Mouse (Mus musculus): ENCODE measurements at regions not wholly inside any gene's neighbourhood (a gene's known extent, or its start where the extent isn't known, plus 50 kb on each side); places are given as distances from the start of the nearest gene placed in this dataset.

GRCm38 (mm10) chr9:120777016-120777415 lies 152.0 kb upstream of the Ctnnb1 start:
- no peaks in the 10 kb centered on the region for H3K27me3 ChIP-seq (ENCODE audit: control insufficient read depth, insufficient read depth, low read length)
- intact Hi-C loops (cut with DNase I): loop anchor here (2.0 to 10.0 kb wide), 3 partner anchors 85 to 278 kb away; no protein-coding TSS in a partner anchor
- DNase-seq: peak; percentile 18 to 34
- peaks cover 25% of the 10 kb centered on the region for H3K4me1 ChIP-seq (ENCODE audit: control insufficient read depth, insufficient read depth, low read length)
- H3K27ac ChIP-seq: peak overlapping the region; percentile 88
- H3K9ac ChIP-seq (ENCODE audit: low read depth, low read length): no peak overlapping the region
- no peaks in the 10 kb centered on the region for H3K79me2 ChIP-seq (replicated peaks; ENCODE audit: control insufficient read depth, insufficient read depth, low read length)
- no peak for TF ChIP-seq EP300 (IDR thresholded peaks at IDR 0.05; ENCODE audit: insufficient read depth, low read depth, low read length)
- no peak for TF ChIP-seq CTCF (IDR thresholded peaks at IDR 0.05)
- TF ChIP-seq POLR2A (IDR thresholded peaks at IDR 0.05; ENCODE audit: insufficient read depth, low read depth, low read length): no peak
- H3K36me3 ChIP-seq (ENCODE audit: control insufficient read depth, insufficient read depth, low read length): no peaks in the 10 kb centered on the region; the same call in 1 of the 2 replicates
- WGBS: 15% methylated on average over 6 of the region's 6 CpGs
- H3K4me3 ChIP-seq: no peak overlapping the region

- no peak overlapping the region for H3K4me3 ChIP-seq
- peaks cover 25% of the 10 kb centered on the region for H3K4me1 ChIP-seq (ENCODE audit: control insufficient read depth, insufficient read depth, low read length)
- H3K27me3 ChIP-seq (ENCODE audit: control insufficient read depth, insufficient read depth, low read length): no peaks in the 10 kb centered on the region
- peak; percentile 47 to 74 for DNase-seq
- intact Hi-C loops (cut with DNase I): loop anchor here (2.0 to 10.0 kb wide), 3 partner anchors 85 to 277 kb away; no protein-coding TSS in a partner anchor
- H3K27ac ChIP-seq: peak overlapping the region; percentile 93
- peak overlapping the region; percentile 31; the same call in 1 of the 2 replicates for H3K9ac ChIP-seq (ENCODE audit: low read depth, low read length)
- H3K36me3 ChIP-seq (ENCODE audit: control insufficient read depth, insufficient read depth, low read length): no peaks in the 10 kb centered on the region; the same call in 1 of the 2 replicates
- no peaks in the 10 kb centered on the region for H3K79me2 ChIP-seq (replicated peaks; ENCODE audit: control insufficient read depth, insufficient read depth, low read length)
- WGBS: 25% methylated on average over 10 of the region's 10 CpGs
- TF ChIP-seq EP300 (IDR thresholded peaks at IDR 0.05; ENCODE audit: insufficient read depth, low read depth, low read length) (peak; percentile 18; the same call in 1 of the 2 replicates), POLR2A (IDR thresholded peaks at IDR 0.05; ENCODE audit: insufficient read depth, low read depth, low read length) (peak; percentile 61), CTCF (IDR thresholded peaks at IDR 0.05) (peak; percentile 42)
Observed at GRCm38 (mm10) chr9:120777501-120777900, 151.5 kb upstream of the Ctnnb1 start.

GRCm38 (mm10) chr9:120778423-120778822 lies 150.6 kb upstream of the Ctnnb1 start:
- no peak overlapping the region for H3K9ac ChIP-seq (ENCODE audit: low read depth, low read length)
- 42% methylated on average over 2 of the region's 2 CpGs for WGBS
- peak; percentile 50 to 74 for DNase-seq
- H3K4me3 ChIP-seq: no peak overlapping the region
- no peaks in the 10 kb centered on the region for H3K79me2 ChIP-seq (replicated peaks; ENCODE audit: control insufficient read depth, insufficient read depth, low read length)
- H3K36me3 ChIP-seq (ENCODE audit: control insufficient read depth, insufficient read depth, low read length): no peaks in the 10 kb centered on the region; the same call in 1 of the 2 replicates
- intact Hi-C loops (cut with DNase I): loop anchor here (1.0 to 10.0 kb wide), 4 partner anchors 74 to 276 kb away; no protein-coding TSS in a partner anchor
- H3K27ac ChIP-seq: peak overlapping the region; percentile 93
- peaks cover 25% of the 10 kb centered on the region for H3K4me1 ChIP-seq (ENCODE audit: control insufficient read depth, insufficient read depth, low read length)
- H3K27me3 ChIP-seq (ENCODE audit: control insufficient read depth, insufficient read depth, low read length): no peaks in the 10 kb centered on the region
- peak; percentile 74; the same call in 1 of the 2 replicates for TF ChIP-seq POLR2A (IDR thresholded peaks at IDR 0.05; ENCODE audit: insufficient read depth, low read depth, low read length)
- peak; percentile 93 for TF ChIP-seq EP300 (IDR thresholded peaks at IDR 0.05; ENCODE audit: insufficient read depth, low read depth, low read length)
- no peak for TF ChIP-seq CTCF (IDR thresholded peaks at IDR 0.05)

- TF ChIP-seq POLR2A (IDR thresholded peaks at IDR 0.05; ENCODE audit: insufficient read depth, low read depth, low read length): no peak
- TF ChIP-seq CTCF (IDR thresholded peaks at IDR 0.05): no peak
- TF ChIP-seq EP300 (IDR thresholded peaks at IDR 0.05; ENCODE audit: insufficient read depth, low read depth, low read length): no peak
- peaks cover 3% of the 10 kb centered on the region for H3K4me1 ChIP-seq (ENCODE audit: control insufficient read depth, insufficient read depth, low read length)
- no peak overlapping the region for H3K9ac ChIP-seq (ENCODE audit: low read depth, low read length)
- H3K36me3 ChIP-seq (ENCODE audit: control insufficient read depth, insufficient read depth, low read length): no peaks in the 10 kb centered on the region
- no peak overlapping the region for H3K4me3 ChIP-seq
- no peaks in the 10 kb centered on the region for H3K79me2 ChIP-seq (replicated peaks; ENCODE audit: control insufficient read depth, insufficient read depth, low read length)
- intact Hi-C loops (cut with DNase I): no loop called here
- DNase-seq: no peak
- no peaks in the 10 kb centered on the region for H3K27me3 ChIP-seq (ENCODE audit: control insufficient read depth, insufficient read depth, low read length)
- WGBS: 79% methylated on average over 5 of the region's 5 CpGs
- no peak overlapping the region for H3K27ac ChIP-seq
Observed at GRCm38 (mm10) chr9:120794210-120794609, 134.8 kb upstream of the Ctnnb1 start.

GRCm38 (mm10) chr9:120796111-120796880 lies 132.7 kb upstream of the Ctnnb1 start:
- TF ChIP-seq CTCF (IDR thresholded peaks at IDR 0.05) (no peak), EP300 (IDR thresholded peaks at IDR 0.05; ENCODE audit: insufficient read depth, low read depth, low read length) (no peak), POLR2A (IDR thresholded peaks at IDR 0.05; ENCODE audit: insufficient read depth, low read depth, low read length) (no peak)
- H3K36me3 ChIP-seq (ENCODE audit: control insufficient read depth, insufficient read depth, low read length): no peaks in the 10 kb centered on the region
- H3K4me3 ChIP-seq: no peak overlapping the region
- peaks cover 3% of the 10 kb centered on the region for H3K4me1 ChIP-seq (ENCODE audit: control insufficient read depth, insufficient read depth, low read length)
- no peak overlapping the region for H3K9ac ChIP-seq (ENCODE audit: low read depth, low read length)
- H3K27ac ChIP-seq: peak overlapping the region; percentile 4; the same call in 1 of the 2 replicates
- 48% methylated on average over 10 of the region's 10 CpGs for WGBS
- intact Hi-C loops (cut with DNase I): no loop called here
- no peak for DNase-seq
- H3K79me2 ChIP-seq (replicated peaks; ENCODE audit: control insufficient read depth, insufficient read depth, low read length): no peaks in the 10 kb centered on the region
- H3K27me3 ChIP-seq (ENCODE audit: control insufficient read depth, insufficient read depth, low read length): no peaks in the 10 kb centered on the region
